Mouse (Mus musculus): ENCODE measurements around the gene Cyp4a10. TPM values are rescaled to one million over a fixed set of nuclear protein-coding genes. Genes with fewer than 3 reads are reported as not detected.

Gene Cyp4a10
- total RNA-seq, 2 experiments from 2014 or later: not detected

Other genes starting within 250 kb of the Cyp4a10 start
- gene Cyp4a12a, start 219.2 kb upstream of the Cyp4a10 start, total RNA-seq (2021): not detected
- not detected for gene Cyp4a12b, start 106.6 kb upstream of the Cyp4a10 start, total RNA-seq (2021)
- not detected for gene Cyp4a30b, start 65.7 kb upstream of the Cyp4a10 start, total RNA-seq (2021)
- gene Cyp4a14, start 22.1 kb upstream of the Cyp4a10 start, total RNA-seq (2021): not detected
- gene Cyp4a31, start 45.4 kb downstream of the Cyp4a10 start, total RNA-seq (2021): not detected
- gene Cyp4a32, start 82.7 kb downstream of the Cyp4a10 start, total RNA-seq (2021): not detected
- 1 to 10 TPM; 1.7 to 3.1 TPM for gene Cyp4b1, start 129.5 kb downstream of the Cyp4a10 start, total RNA-seq (2021)
- gene Efcab14, start 219.5 kb downstream of the Cyp4a10 start, total RNA-seq (2021): 10 to 100 TPM; 25.0 to 27.2 TPM

Measured in gastrocnemius, postnatal 14 days (tissue).